Mouse (Mus musculus): ENCODE measurements around the gene Tbx10. TPM values are rescaled to one million over a fixed set of nuclear protein-coding genes. Genes with fewer than 3 reads are reported as not detected.

Gene Tbx10
- not detected in 2 replicates for polyA plus RNA-seq (2011; ENCODE audit: insufficient read depth, insufficient read length, low read depth, missing spikeins)

DNA sequence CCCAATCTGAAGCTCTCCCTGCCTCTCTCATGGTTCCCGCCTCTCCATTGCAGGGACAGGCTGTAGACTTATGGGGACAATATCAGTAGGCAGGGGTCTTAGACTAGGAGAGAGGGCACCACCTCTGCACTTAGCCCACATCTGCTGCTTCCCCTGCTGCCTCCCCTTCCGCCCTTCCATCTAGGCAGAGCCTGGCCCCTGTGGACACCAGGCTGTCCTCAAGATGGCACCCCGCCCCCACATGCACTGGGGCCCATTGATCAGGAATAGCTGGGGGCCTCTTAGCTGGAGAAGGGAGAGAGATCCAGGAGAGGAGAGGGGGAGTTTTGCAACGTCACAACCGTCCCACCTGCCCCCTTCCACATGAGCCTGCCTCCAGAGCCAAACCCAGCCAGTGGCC lies at the start of gene Tbx10:
Tbx10 (plus strand) TSS at position 337 of the 400 bp plus-strand sequence.
- no peaks in the 10 kb centered on the region for H3K36me3 ChIP-seq (ENCODE audit: control insufficient read depth, insufficient read depth, low read length, poor library complexity, severe bottlenecking)
- TF ChIP-seq CTCF (IDR thresholded peaks at IDR 0.05; ENCODE audit: low read depth, low read length) (no peak), EP300 (IDR thresholded peaks at IDR 0.05; ENCODE audit: insufficient read depth, low read depth, low read length) (no peak), POLR2A (IDR thresholded peaks at IDR 0.05; ENCODE audit: insufficient read depth, low read length) (no peak)
- no peaks in the 10 kb centered on the region for H3K4me1 ChIP-seq (ENCODE audit: control insufficient read depth, insufficient read depth, low read length)
- H3K9me3 ChIP-seq (replicated peaks; ENCODE audit: control insufficient read depth, insufficient read depth, low read length, poor library complexity, severe bottlenecking): no peaks in the 10 kb centered on the region
- no peak within 1 kb of the TSS for H3K4me3 ChIP-seq (ENCODE audit: low read depth, low read length)
- H3K27ac ChIP-seq (ENCODE audit: insufficient read depth, low read length): no peak within 1 kb of the TSS
- no peaks in the 10 kb centered on the region for H3K27me3 ChIP-seq (ENCODE audit: control insufficient read depth, insufficient read depth, low read length, poor library complexity, severe bottlenecking)
- H3K9ac ChIP-seq (ENCODE audit: low read depth, poor library complexity, severe bottlenecking): no peak within 1 kb of the TSS

DNA sequence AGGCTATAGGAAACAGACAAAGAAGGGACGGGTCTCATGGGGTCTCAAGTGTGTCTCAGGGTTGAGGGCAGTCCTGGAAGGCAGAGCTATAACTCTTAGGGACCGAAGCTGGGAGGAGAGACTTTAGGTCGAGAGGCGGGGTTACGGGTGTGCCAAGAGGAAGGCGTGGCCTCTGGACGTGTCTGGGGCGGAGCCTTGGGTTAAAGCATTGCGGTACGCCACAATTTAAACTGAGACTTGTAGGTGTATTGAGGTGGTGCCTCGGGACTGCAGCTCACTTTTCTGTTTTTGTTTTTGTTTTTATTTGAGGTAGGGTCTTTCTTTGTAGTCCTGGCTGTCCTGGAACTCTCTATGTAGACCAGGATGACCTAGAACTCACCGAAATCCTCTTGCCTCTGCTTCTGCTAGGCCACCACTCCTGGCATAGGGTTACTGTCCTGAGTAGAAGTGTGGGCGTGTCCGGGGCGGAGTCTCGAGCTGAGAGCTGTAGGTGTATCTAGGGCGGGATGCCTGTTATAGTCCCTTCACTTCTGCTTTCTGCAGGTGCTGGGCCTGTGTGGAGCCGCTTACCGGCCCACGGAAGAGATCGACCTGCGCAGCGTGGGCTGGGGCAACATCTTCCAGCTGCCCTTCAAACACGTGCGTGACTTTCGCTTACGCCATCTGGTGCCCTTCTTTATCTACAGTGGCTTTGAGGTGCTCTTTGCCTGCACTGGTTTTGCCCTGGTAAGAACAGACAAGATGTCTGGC lies 49.4 kb upstream of the Tbx10 start:
- TF ChIP-seq CTCF (IDR thresholded peaks at IDR 0.05; ENCODE audit: low read depth, low read length) (no peak), POLR2A (IDR thresholded peaks at IDR 0.05; ENCODE audit: insufficient read depth, low read length) (no peak), EP300 (IDR thresholded peaks at IDR 0.05; ENCODE audit: insufficient read depth, low read depth, low read length) (no peak)

DNA sequence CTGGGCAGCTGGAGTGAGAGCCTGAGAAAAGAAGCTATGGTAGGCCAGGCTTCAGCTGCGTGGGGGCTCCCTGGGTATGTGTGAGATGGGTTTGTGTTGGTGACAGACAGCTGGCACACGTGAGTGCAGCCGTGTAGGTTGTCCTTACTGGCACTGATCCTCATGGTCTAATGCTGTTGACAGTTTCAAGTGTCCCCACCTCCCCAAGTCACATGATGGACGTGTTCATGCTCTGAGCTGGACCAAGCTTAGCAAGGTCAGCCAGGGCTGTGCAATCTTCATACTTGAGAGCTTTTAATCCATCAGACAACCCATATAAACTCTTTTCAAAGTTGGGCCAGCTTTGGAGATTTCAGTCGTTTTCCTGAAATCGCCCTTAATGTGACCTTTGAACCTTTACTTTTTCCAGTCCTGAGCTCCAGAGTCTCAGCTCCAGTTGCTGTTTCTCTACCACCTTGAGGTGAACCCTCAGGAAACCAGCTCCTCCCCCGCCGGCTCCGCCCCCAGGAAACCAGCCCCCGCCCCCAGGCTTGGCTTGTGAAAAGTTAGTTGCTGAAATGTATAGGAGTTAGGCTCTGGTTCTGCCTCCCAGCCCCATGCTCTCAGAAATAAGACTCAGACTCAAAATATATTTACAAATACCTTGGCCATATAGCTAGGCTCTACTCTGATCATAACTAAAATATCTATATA lies 46.5 kb upstream of the Tbx10 start:
- H3K27me3 ChIP-seq (ENCODE audit: control insufficient read depth, insufficient read depth, low read length, poor library complexity, severe bottlenecking): no peaks in the 10 kb centered on the region
- no peak overlapping the region for H3K9ac ChIP-seq (ENCODE audit: low read depth, poor library complexity, severe bottlenecking)
- H3K27ac ChIP-seq (ENCODE audit: insufficient read depth, low read length): no peak overlapping the region
- H3K4me3 ChIP-seq (ENCODE audit: low read depth, low read length): no peak overlapping the region
- H3K36me3 ChIP-seq (ENCODE audit: control insufficient read depth, insufficient read depth, low read length, poor library complexity, severe bottlenecking): no peaks in the 10 kb centered on the region
- no peaks in the 10 kb centered on the region for H3K9me3 ChIP-seq (replicated peaks; ENCODE audit: control insufficient read depth, insufficient read depth, low read length, poor library complexity, severe bottlenecking)
- TF ChIP-seq POLR2A (IDR thresholded peaks at IDR 0.05; ENCODE audit: insufficient read depth, low read length) (no peak), EP300 (IDR thresholded peaks at IDR 0.05; ENCODE audit: insufficient read depth, low read depth, low read length) (no peak), CTCF (IDR thresholded peaks at IDR 0.05; ENCODE audit: low read depth, low read length) (no peak)
- peaks cover 5% of the 10 kb centered on the region for H3K4me1 ChIP-seq (ENCODE audit: control insufficient read depth, insufficient read depth, low read length)

More for the DNA sequence above, 49.4 kb upstream of the Tbx10 start:
- no peaks in the 10 kb centered on the region for H3K27me3 ChIP-seq (ENCODE audit: control insufficient read depth, insufficient read depth, low read length, poor library complexity, severe bottlenecking)
- no peaks in the 10 kb centered on the region for H3K36me3 ChIP-seq (ENCODE audit: control insufficient read depth, insufficient read depth, low read length, poor library complexity, severe bottlenecking)
- H3K4me3 ChIP-seq (ENCODE audit: low read depth, low read length): peak overlapping the region; percentile 42
- no peak overlapping the region for H3K27ac ChIP-seq (ENCODE audit: insufficient read depth, low read length)
- no peaks in the 10 kb centered on the region for H3K9me3 ChIP-seq (replicated peaks; ENCODE audit: control insufficient read depth, insufficient read depth, low read length, poor library complexity, severe bottlenecking)
- no peak overlapping the region for H3K9ac ChIP-seq (ENCODE audit: low read depth, poor library complexity, severe bottlenecking)
- peaks cover 5% of the 10 kb centered on the region for H3K4me1 ChIP-seq (ENCODE audit: control insufficient read depth, insufficient read depth, low read length)

DNA sequence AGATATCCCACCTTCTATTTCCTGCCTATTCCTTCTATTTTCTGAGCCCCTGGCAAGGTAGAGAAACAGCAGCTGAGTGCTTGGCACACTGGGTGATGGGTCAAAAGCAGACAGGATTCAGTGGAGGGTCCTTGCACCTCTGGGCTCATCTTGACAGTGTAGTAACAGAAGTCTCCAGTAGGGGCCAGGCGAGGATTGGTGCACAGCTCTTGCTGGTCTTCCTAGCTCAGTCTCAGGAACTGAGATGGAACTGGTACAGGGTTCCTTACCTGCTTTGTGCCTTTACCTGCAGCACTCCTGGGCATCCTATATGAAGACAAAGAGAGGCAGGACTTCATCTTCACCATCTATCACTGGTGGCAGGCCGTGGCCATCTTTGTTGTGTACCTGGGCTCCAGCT lies 45.8 kb upstream of the Tbx10 start:
- Histone ChIP-seq H3K4me1 (ENCODE audit: control insufficient read depth, insufficient read depth, low read length) (peaks cover 5% of the 10 kb centered on the region), H3K4me3 (ENCODE audit: low read depth, low read length) (no peak overlapping the region), H3K27me3 (ENCODE audit: control insufficient read depth, insufficient read depth, low read length, poor library complexity, severe bottlenecking) (no peaks in the 10 kb centered on the region), H3K9me3 (replicated peaks; ENCODE audit: control insufficient read depth, insufficient read depth, low read length, poor library complexity, severe bottlenecking) (no peaks in the 10 kb centered on the region), H3K27ac (ENCODE audit: insufficient read depth, low read length) (no peak overlapping the region), H3K9ac (ENCODE audit: low read depth, poor library complexity, severe bottlenecking) (no peak overlapping the region), H3K36me3 (ENCODE audit: control insufficient read depth, insufficient read depth, low read length, poor library complexity, severe bottlenecking) (no peaks in the 10 kb centered on the region)
- TF ChIP-seq CTCF (IDR thresholded peaks at IDR 0.05; ENCODE audit: low read depth, low read length) (peak; percentile 82), EP300 (IDR thresholded peaks at IDR 0.05; ENCODE audit: insufficient read depth, low read depth, low read length) (no peak)

DNA sequence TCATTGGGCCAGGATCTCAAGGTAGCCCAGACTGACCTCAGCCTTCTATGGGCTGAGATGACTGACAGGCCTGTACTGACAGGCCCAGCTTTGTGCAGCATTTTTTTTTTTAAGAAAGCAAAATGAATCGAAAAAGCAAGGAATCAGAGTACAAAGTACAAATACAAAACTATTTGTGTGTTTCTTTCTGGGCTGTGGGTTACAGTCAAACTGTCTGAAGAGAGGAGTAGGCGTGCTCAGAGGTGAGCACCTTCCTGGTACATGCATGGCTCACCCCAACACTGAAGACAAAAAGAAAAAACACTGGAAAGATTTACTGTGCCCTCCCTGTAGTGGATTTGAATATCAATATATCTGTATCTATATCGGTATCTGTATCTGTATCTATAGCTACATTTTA lies 44.7 kb upstream of the Tbx10 start:
- TF ChIP-seq CTCF (IDR thresholded peaks at IDR 0.05; ENCODE audit: low read depth, low read length): no peak
- no peak for TF ChIP-seq POLR2A (IDR thresholded peaks at IDR 0.05; ENCODE audit: insufficient read depth, low read length)
- no peak for TF ChIP-seq EP300 (IDR thresholded peaks at IDR 0.05; ENCODE audit: insufficient read depth, low read depth, low read length)
- H3K27me3 ChIP-seq (ENCODE audit: control insufficient read depth, insufficient read depth, low read length, poor library complexity, severe bottlenecking): no peaks in the 10 kb centered on the region
- no peak overlapping the region for H3K4me3 ChIP-seq (ENCODE audit: low read depth, low read length)
- no peak overlapping the region for H3K9ac ChIP-seq (ENCODE audit: low read depth, poor library complexity, severe bottlenecking)
- H3K9me3 ChIP-seq (replicated peaks; ENCODE audit: control insufficient read depth, insufficient read depth, low read length, poor library complexity, severe bottlenecking): no peaks in the 10 kb centered on the region
- peaks cover 2% of the 10 kb centered on the region for H3K4me1 ChIP-seq (ENCODE audit: control insufficient read depth, insufficient read depth, low read length)
- no peaks in the 10 kb centered on the region for H3K36me3 ChIP-seq (ENCODE audit: control insufficient read depth, insufficient read depth, low read length, poor library complexity, severe bottlenecking)
- no peak overlapping the region for H3K27ac ChIP-seq (ENCODE audit: insufficient read depth, low read length)

DNA sequence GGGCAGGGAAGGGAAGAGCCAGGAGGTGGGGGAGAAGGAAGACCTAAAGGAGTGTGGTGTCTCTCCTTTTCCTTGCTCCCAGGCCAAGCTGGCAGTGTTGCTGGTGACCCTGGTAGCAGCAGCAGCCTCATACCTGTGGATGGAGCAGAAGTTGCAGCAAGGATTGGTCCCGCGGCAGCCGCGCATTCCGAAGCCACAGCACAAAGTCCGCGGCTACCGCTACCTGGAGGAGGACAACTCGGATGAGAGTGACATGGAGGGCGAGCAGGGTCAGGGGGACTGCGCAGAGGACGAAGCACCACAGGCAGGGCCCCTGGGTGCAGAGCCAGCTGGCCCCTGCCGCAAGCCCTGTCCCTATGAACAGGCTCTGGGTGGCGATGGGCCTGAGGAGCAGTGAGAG lies 44.0 kb upstream of the Tbx10 start:
- TF ChIP-seq EP300 (IDR thresholded peaks at IDR 0.05; ENCODE audit: insufficient read depth, low read depth, low read length) (no peak), POLR2A (IDR thresholded peaks at IDR 0.05; ENCODE audit: insufficient read depth, low read length) (no peak)
- H3K9me3 ChIP-seq (replicated peaks; ENCODE audit: control insufficient read depth, insufficient read depth, low read length, poor library complexity, severe bottlenecking): no peaks in the 10 kb centered on the region
- H3K4me3 ChIP-seq (ENCODE audit: low read depth, low read length): peak overlapping the region; percentile 11
- no peak overlapping the region for H3K27ac ChIP-seq (ENCODE audit: insufficient read depth, low read length)
- H3K4me1 ChIP-seq (ENCODE audit: control insufficient read depth, insufficient read depth, low read length): peaks cover 2% of the 10 kb centered on the region
- no peaks in the 10 kb centered on the region for H3K27me3 ChIP-seq (ENCODE audit: control insufficient read depth, insufficient read depth, low read length, poor library complexity, severe bottlenecking)
- 0 out of 2 replicates have a peak overlapping the region, but pooled peaks have one; percentile 21 for H3K9ac ChIP-seq (ENCODE audit: low read depth, poor library complexity, severe bottlenecking)
- H3K36me3 ChIP-seq (ENCODE audit: control insufficient read depth, insufficient read depth, low read length, poor library complexity, severe bottlenecking): no peaks in the 10 kb centered on the region
